Mouse (Mus musculus): ENCODE measurements around the gene Gm14085. TPM values are rescaled to one million over a fixed set of nuclear protein-coding genes. Genes with fewer than 3 reads are reported as not detected.
A peak's percentile ranks its signal among the peaks of the same experiment; 100 is the strongest.
"Not testable (repeated sequence)": the region's sequence is repeated elsewhere in the genome, so short reads cannot be mapped to it uniquely, and the experiment has no call there.

Gene Gm14085
- polyA plus RNA-seq (2016; fragmentation: Nextera tagmentation; extraction: Ambion mirVana) = not detected in 2 replicates

GRCm38 (mm10) chr2:122484641-122485040, at the start of gene Gm14085:
Gene Gm14085 (plus strand): TSS chr2:122484941.
- Histone ChIP-seq H3K9ac (no peak within 1 kb of the TSS), H3K9me3 (no peaks in the 10 kb centered on the region), H3K4me1 (no peaks in the 10 kb centered on the region), H3K27ac (no peak within 1 kb of the TSS), H3K4me2 (replicated peaks) (no peak within 1 kb of the TSS), H3K36me3 (no peaks in the 10 kb centered on the region), H3K4me3 (no peak within 1 kb of the TSS), H3K27me3 (no peaks in the 10 kb centered on the region)
- WGBS = 96% methylated on average over 1 of the region's 1 CpGs
- no peak for ATAC-seq (ENCODE audit: insufficient number of reproducible peaks, insufficient read depth, low FRiP score, low TSS enrichment)

- not testable (repeated sequence) for H3K9me3 ChIP-seq; H3K9ac ChIP-seq; H3K4me2 ChIP-seq (replicated peaks); H3K36me3 ChIP-seq; ATAC-seq (ENCODE audit: insufficient number of reproducible peaks, insufficient read depth, low FRiP score, low TSS enrichment); H3K4me3 ChIP-seq; H3K27ac ChIP-seq; H3K27me3 ChIP-seq; H3K4me1 ChIP-seq
- WGBS = 93% methylated on average over 5 of the region's 5 CpGs
Measured at GRCm38 (mm10) chr2:122438706-122439482, 45.8 kb upstream of the Gm14085 start.

GRCm38 (mm10) chr2:122440521-122440920, 44.2 kb upstream of the Gm14085 start:
- WGBS = 54% methylated on average over 3 of the region's 3 CpGs
- H3K9ac ChIP-seq; ATAC-seq (ENCODE audit: insufficient number of reproducible peaks, insufficient read depth, low FRiP score, low TSS enrichment): not testable (repeated sequence)

GRCm38 (mm10) chr2:122441000-122441933, 43.5 kb upstream of the Gm14085 start:
- ATAC-seq (ENCODE audit: insufficient number of reproducible peaks, insufficient read depth, low FRiP score, low TSS enrichment) = no peak
- no peaks in the 10 kb centered on the region for H3K9me3 ChIP-seq

More at GRCm38 (mm10) chr2:122440521-122440920, 44.2 kb upstream of the Gm14085 start:
- not testable (repeated sequence) for H3K27me3 ChIP-seq; H3K9me3 ChIP-seq; H3K27ac ChIP-seq; H3K4me1 ChIP-seq; H3K4me2 ChIP-seq (replicated peaks); H3K4me3 ChIP-seq; H3K36me3 ChIP-seq

GRCm38 (mm10) chr2:122450351-122450750, 34.4 kb upstream of the Gm14085 start:
- no peak overlapping the region for H3K4me3 ChIP-seq
- H3K27me3 ChIP-seq = no peaks in the 10 kb centered on the region
- no peak overlapping the region for H3K27ac ChIP-seq
- WGBS = 85% methylated on average over 4 of the region's 4 CpGs
- no peaks in the 10 kb centered on the region for H3K4me1 ChIP-seq
- no peak overlapping the region for H3K9ac ChIP-seq
- ATAC-seq (ENCODE audit: insufficient number of reproducible peaks, insufficient read depth, low FRiP score, low TSS enrichment) = no peak
- H3K4me2 ChIP-seq (replicated peaks) = no peak overlapping the region
- no peaks in the 10 kb centered on the region for H3K36me3 ChIP-seq
- H3K9me3 ChIP-seq = no peaks in the 10 kb centered on the region

More at GRCm38 (mm10) chr2:122441000-122441933, 43.5 kb upstream of the Gm14085 start:
- Histone ChIP-seq H3K36me3 (no peaks in the 10 kb centered on the region), H3K9ac (no peak overlapping the region), H3K4me3 (no peak overlapping the region), H3K27ac (no peak overlapping the region), H3K4me1 (no peaks in the 10 kb centered on the region), H3K27me3 (no peaks in the 10 kb centered on the region), H3K4me2 (replicated peaks) (no peak overlapping the region)
- WGBS = 81% methylated on average over 7 of the region's 7 CpGs

- ATAC-seq (ENCODE audit: insufficient number of reproducible peaks, insufficient read depth, low FRiP score, low TSS enrichment) = no peak
Measured at GRCm38 (mm10) chr2:122452426-122452825, 32.3 kb upstream of the Gm14085 start.

GRCm38 (mm10) chr2:122466901-122467300, 17.8 kb upstream of the Gm14085 start:
- no peaks in the 10 kb centered on the region for H3K9me3 ChIP-seq
- H3K9ac ChIP-seq = peak overlapping the region; percentile 53
- no peak overlapping the region for H3K27ac ChIP-seq
- ATAC-seq (ENCODE audit: insufficient number of reproducible peaks, insufficient read depth, low FRiP score, low TSS enrichment) = no peak
- no peaks in the 10 kb centered on the region for H3K27me3 ChIP-seq
- WGBS = 31% methylated on average over 11 of the region's 11 CpGs
- peak overlapping the region; percentile 83 for H3K4me2 ChIP-seq (replicated peaks)
- H3K36me3 ChIP-seq = no peaks in the 10 kb centered on the region
- H3K4me3 ChIP-seq = peak overlapping the region; percentile 51
- H3K4me1 ChIP-seq = no peaks in the 10 kb centered on the region

More at GRCm38 (mm10) chr2:122452426-122452825, 32.3 kb upstream of the Gm14085 start:
- Histone ChIP-seq H3K4me3 (no peak overlapping the region), H3K9ac (no peak overlapping the region), H3K4me1 (no peaks in the 10 kb centered on the region), H3K36me3 (no peaks in the 10 kb centered on the region), H3K4me2 (replicated peaks) (no peak overlapping the region), H3K27me3 (no peaks in the 10 kb centered on the region), H3K9me3 (no peaks in the 10 kb centered on the region), H3K27ac (no peak overlapping the region)
- 72% methylated on average over 2 of the region's 2 CpGs for WGBS

GRCm38 (mm10) chr2:122467351-122468013, 17.3 kb upstream of the Gm14085 start:
- no peaks in the 10 kb centered on the region for H3K27me3 ChIP-seq
- under 1% methylated on average over 45 of the region's 46 CpGs for WGBS
- H3K36me3 ChIP-seq = no peaks in the 10 kb centered on the region
- ATAC-seq (ENCODE audit: insufficient number of reproducible peaks, insufficient read depth, low FRiP score, low TSS enrichment) = peak; percentile 100
- no peaks in the 10 kb centered on the region for H3K4me1 ChIP-seq
- H3K4me2 ChIP-seq (replicated peaks) = peak overlapping the region; percentile 83
- H3K4me3 ChIP-seq = peak overlapping the region; percentile 51
- no peak overlapping the region for H3K27ac ChIP-seq
- peak overlapping the region; percentile 53 for H3K9ac ChIP-seq
- no peaks in the 10 kb centered on the region for H3K9me3 ChIP-seq

GRCm38 (mm10) chr2:122469221-122469620, 15.5 kb upstream of the Gm14085 start:
- no peak overlapping the region for H3K4me3 ChIP-seq
- H3K4me2 ChIP-seq (replicated peaks) = no peak overlapping the region
- H3K36me3 ChIP-seq = no peaks in the 10 kb centered on the region
- H3K4me1 ChIP-seq = no peaks in the 10 kb centered on the region
- no peak overlapping the region for H3K27ac ChIP-seq
- H3K9me3 ChIP-seq = no peaks in the 10 kb centered on the region
- ATAC-seq (ENCODE audit: insufficient number of reproducible peaks, insufficient read depth, low FRiP score, low TSS enrichment) = no peak
- H3K9ac ChIP-seq = no peak overlapping the region
- H3K27me3 ChIP-seq = no peaks in the 10 kb centered on the region
- 91% methylated on average over 3 of the region's 3 CpGs for WGBS

GRCm38 (mm10) chr2:122476585-122476984, 8.2 kb upstream of the Gm14085 start:
- H3K4me3 ChIP-seq = no peak overlapping the region
- H3K27me3 ChIP-seq = no peaks in the 10 kb centered on the region
- no peak overlapping the region for H3K4me2 ChIP-seq (replicated peaks)
- no peak for ATAC-seq (ENCODE audit: insufficient number of reproducible peaks, insufficient read depth, low FRiP score, low TSS enrichment)
- H3K9me3 ChIP-seq = no peaks in the 10 kb centered on the region
- H3K27ac ChIP-seq = no peak overlapping the region
- H3K9ac ChIP-seq = no peak overlapping the region
- H3K36me3 ChIP-seq = no peaks in the 10 kb centered on the region
- H3K4me1 ChIP-seq = no peaks in the 10 kb centered on the region

- not testable (repeated sequence) for H3K27ac ChIP-seq; H3K27me3 ChIP-seq; H3K9ac ChIP-seq; H3K36me3 ChIP-seq; H3K4me3 ChIP-seq; H3K4me2 ChIP-seq (replicated peaks); H3K9me3 ChIP-seq; H3K4me1 ChIP-seq; ATAC-seq (ENCODE audit: insufficient number of reproducible peaks, insufficient read depth, low FRiP score, low TSS enrichment)
- 60% methylated on average over 1 of the region's 1 CpGs for WGBS
Measured at GRCm38 (mm10) chr2:122483787-122484186, 954 bp upstream of the Gm14085 start.
